Mouse (Mus musculus): Measurements from ENCODE around the gene Ttll8. TPM values are rescaled to one million over a fixed set of nuclear protein-coding genes. Genes with fewer than 3 reads are reported as not detected.

The Ttll8 gene
- polyA plus RNA-seq, 1 experiment from 2014 or later = 0.13 TPM

DNA sequence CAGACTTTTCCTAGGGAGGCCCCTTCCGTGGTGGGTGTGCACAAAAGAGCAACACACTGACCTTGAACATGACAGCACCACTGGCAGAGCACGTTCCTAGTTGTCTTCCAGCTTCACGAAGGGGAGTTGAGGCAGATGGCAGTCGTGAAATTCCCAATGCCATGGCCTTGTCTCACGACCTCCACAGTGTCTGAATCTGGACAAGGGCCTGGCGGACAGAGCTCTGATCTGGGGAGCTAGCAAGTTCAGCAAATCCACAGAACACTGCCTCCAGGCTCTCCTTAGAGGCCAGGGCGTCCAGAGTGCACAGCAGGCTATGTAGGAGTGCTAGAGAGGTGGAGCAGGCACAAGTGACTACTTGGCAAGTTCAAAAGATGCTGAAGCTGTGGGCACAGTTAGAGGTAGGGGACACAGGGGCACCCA lies 87.3 kb downstream of the Ttll8 start:
- 61% methylated on average over 7 of the region's 7 CpGs for WGBS
- peaks cover 16% of the 10 kb centered on the region for H3K4me1 ChIP-seq (ENCODE audit: control insufficient read depth, insufficient read depth, low read depth, low read length)
- no peaks in the 10 kb centered on the region for H3K27me3 ChIP-seq (replicated peaks; ENCODE audit: control insufficient read depth, insufficient read depth, low read length)
- no peak overlapping the region for H3K9ac ChIP-seq (ENCODE audit: low read depth, low read length)
- no peaks in the 10 kb centered on the region for H3K9me3 ChIP-seq (ENCODE audit: control insufficient read depth, low read length)
- H3K27ac ChIP-seq (ENCODE audit: low read depth, low read length) = peak overlapping the region; percentile 54; the same call in 1 of the 2 replicates
- H3K4me2 ChIP-seq (ENCODE audit: low read length) = no peak overlapping the region
- ATAC-seq = no peak
- peaks cover 16% of the 10 kb centered on the region for H3K36me3 ChIP-seq (ENCODE audit: control insufficient read depth, insufficient read depth, low read length)
- no peak overlapping the region for H3K4me3 ChIP-seq (ENCODE audit: low read length)

DNA sequence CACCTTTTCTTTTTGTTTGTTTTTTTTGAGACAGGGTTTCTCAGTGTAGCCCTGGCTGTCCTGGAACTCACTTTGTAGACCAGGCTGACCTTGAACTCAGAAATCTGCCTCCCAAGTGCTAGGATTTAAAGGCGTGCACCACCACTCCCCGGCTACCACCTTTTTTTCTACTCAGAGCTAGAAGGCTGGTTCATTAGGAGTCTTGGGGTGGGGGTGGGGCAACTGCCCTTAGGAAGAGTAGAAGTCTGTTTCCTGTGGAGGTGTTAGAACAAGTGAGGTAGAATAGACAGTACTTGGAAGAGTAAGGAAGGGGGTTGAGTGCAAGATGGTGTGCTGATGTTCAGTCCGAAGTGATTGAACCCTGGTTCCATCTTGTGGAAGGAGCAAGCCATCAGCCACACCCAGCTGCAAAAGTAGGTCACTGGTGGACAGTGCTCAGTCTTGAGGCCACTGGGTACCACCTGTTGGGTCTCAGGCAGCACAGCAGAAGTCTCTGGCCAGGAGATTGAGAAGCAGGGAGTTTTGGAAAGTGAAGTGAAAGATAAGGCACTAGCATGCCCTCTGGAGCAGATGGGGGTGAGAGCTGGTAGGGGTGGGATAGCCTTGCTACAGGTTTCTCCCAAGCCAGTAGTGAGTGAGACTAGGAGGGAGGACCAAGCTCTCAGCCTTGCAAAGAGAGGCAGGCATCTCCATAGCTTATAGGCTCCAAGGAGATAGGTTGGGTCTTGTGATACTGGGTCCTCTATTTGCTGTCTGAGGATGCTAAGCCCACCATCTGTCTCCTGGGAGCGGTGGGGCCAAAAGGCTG lies 88.1 kb downstream of the Ttll8 start:
- peaks cover 16% of the 10 kb centered on the region for H3K36me3 ChIP-seq (ENCODE audit: control insufficient read depth, insufficient read depth, low read length)
- no peak overlapping the region for H3K4me2 ChIP-seq (ENCODE audit: low read length)
- no peak overlapping the region for H3K4me3 ChIP-seq (ENCODE audit: low read length)
- no peak for ATAC-seq
- no peaks in the 10 kb centered on the region for H3K9me3 ChIP-seq (ENCODE audit: control insufficient read depth, low read length)
- H3K27me3 ChIP-seq (replicated peaks; ENCODE audit: control insufficient read depth, insufficient read depth, low read length) = no peaks in the 10 kb centered on the region
- WGBS = 89% methylated on average over 4 of the region's 4 CpGs
- H3K27ac ChIP-seq (ENCODE audit: low read depth, low read length) = no peak overlapping the region
- peaks cover 21% of the 10 kb centered on the region for H3K4me1 ChIP-seq (ENCODE audit: control insufficient read depth, insufficient read depth, low read depth, low read length)
- no peak overlapping the region for H3K9ac ChIP-seq (ENCODE audit: low read depth, low read length)

DNA sequence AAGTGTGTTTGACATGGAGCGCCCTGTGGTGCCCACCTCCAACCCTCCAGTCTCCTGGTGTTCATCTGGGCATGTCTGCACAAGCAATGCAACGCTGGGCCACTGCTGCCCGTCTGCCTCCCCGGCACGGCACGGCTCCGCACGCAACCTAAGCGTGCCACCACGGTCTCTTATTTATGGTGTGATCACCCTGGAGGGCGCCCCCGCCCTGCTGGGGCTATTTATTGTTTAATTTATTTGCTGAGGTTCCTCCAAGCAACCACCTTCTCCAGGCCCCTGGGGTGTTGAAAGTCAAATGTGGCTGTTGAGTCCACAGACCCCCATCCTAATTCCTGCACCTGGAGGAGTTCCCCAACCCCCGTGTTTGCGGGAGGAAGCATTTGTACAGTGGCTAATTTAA lies 89.2 kb downstream of the Ttll8 start:
- H3K4me2 ChIP-seq (ENCODE audit: low read length) = peak overlapping the region; percentile 90
- H3K27me3 ChIP-seq (replicated peaks; ENCODE audit: control insufficient read depth, insufficient read depth, low read length) = no peaks in the 10 kb centered on the region
- 93% methylated on average over 14 of the region's 14 CpGs for WGBS
- peaks cover 21% of the 10 kb centered on the region for H3K4me1 ChIP-seq (ENCODE audit: control insufficient read depth, insufficient read depth, low read depth, low read length)
- H3K4me3 ChIP-seq (ENCODE audit: low read length) = no peak overlapping the region; the same call in 1 of the 2 replicates
- H3K9me3 ChIP-seq (ENCODE audit: control insufficient read depth, low read length) = no peaks in the 10 kb centered on the region
- no peak overlapping the region for H3K27ac ChIP-seq (ENCODE audit: low read depth, low read length)
- H3K9ac ChIP-seq (ENCODE audit: low read depth, low read length) = no peak overlapping the region
- peaks cover 16% of the 10 kb centered on the region for H3K36me3 ChIP-seq (ENCODE audit: control insufficient read depth, insufficient read depth, low read length)
- no peak for ATAC-seq

DNA sequence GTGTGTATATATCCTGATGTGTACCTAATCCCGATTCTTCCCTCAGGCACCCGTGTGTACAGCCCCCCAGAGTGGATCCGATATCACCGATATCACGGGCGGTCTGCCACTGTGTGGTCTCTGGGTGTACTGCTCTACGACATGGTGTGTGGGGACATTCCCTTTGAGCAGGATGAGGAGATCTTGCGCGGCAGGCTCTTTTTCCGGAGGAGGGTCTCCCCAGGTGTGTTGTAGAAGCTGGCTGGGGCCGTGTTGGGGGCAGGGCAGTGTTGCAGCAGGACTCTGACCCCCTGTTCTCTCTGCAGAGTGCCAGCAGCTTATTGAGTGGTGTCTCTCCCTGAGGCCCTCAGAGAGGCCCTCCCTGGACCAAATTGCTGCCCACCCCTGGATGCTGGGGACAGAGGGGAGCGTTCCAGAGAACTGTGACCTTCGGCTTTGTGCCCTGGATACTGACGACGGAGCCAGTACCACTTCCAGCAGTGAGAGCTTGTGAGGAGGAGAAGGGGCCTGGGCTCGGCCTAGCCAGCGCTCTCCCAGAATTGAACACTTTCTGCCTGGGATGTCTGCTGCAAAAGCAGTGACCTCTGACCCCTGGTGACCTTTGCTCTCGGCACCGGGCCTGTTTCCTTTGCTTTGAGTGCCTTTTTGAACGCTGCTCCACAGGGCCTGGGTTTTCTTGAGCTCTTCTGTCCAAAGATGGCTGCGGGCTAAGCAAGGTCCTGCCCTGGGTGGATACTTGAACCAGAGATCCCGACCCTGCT lies 89.8 kb downstream of the Ttll8 start:
- H3K4me3 ChIP-seq (ENCODE audit: low read length) = peak overlapping the region; percentile 97
- peak overlapping the region; percentile 96 for H3K9ac ChIP-seq (ENCODE audit: low read depth, low read length)
- peak; percentile 18 for ATAC-seq
- H3K4me2 ChIP-seq (ENCODE audit: low read length) = peak overlapping the region; percentile 90
- peak overlapping the region; percentile 97 for H3K27ac ChIP-seq (ENCODE audit: low read depth, low read length)
- 36% methylated on average over 22 of the region's 22 CpGs for WGBS
- no peaks in the 10 kb centered on the region for H3K9me3 ChIP-seq (ENCODE audit: control insufficient read depth, low read length)
- peaks cover 21% of the 10 kb centered on the region for H3K4me1 ChIP-seq (ENCODE audit: control insufficient read depth, insufficient read depth, low read depth, low read length)
- peaks cover 16% of the 10 kb centered on the region for H3K36me3 ChIP-seq (ENCODE audit: control insufficient read depth, insufficient read depth, low read length)
- no peaks in the 10 kb centered on the region for H3K27me3 ChIP-seq (replicated peaks; ENCODE audit: control insufficient read depth, insufficient read depth, low read length)

DNA sequence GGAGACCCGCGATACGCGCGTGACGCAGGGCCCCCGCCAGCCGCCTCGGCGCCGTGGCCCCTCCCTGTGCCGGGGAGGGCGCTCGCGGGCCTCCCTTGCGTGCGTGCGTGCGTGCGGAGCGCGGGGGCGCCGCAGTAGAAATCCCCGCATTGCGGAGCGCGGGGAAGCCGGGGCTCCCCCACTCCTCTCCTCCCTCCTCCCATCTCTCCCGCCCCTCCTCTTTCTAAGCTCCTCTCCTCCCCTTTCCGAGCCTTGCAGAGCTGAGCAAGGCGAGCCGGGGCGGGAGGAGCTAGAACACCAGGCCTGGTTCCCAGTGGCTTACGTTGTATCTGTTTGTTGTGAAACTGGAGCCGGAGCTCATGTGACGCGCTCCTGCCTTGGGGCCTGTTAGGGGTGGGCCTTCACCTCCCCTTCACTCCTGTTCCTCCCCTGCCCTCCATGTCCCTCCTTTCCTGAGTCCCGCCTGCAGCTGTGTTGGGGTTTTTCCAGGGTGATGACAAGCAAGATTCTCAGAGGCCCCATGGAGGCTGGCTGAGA lies 90.5 kb downstream of the Ttll8 start:
- H3K9ac ChIP-seq (ENCODE audit: low read depth, low read length) = peak overlapping the region; percentile 96
- no peaks in the 10 kb centered on the region for H3K27me3 ChIP-seq (replicated peaks; ENCODE audit: control insufficient read depth, insufficient read depth, low read length)
- no peaks in the 10 kb centered on the region for H3K9me3 ChIP-seq (ENCODE audit: control insufficient read depth, low read length)
- H3K4me1 ChIP-seq (ENCODE audit: control insufficient read depth, insufficient read depth, low read depth, low read length) = peaks cover 21% of the 10 kb centered on the region
- H3K36me3 ChIP-seq (ENCODE audit: control insufficient read depth, insufficient read depth, low read length) = peaks cover 16% of the 10 kb centered on the region
- H3K27ac ChIP-seq (ENCODE audit: low read depth, low read length) = peak overlapping the region; percentile 97
- H3K4me3 ChIP-seq (ENCODE audit: low read length) = peak overlapping the region; percentile 97
- 1% methylated on average over 20 of the region's 39 CpGs for WGBS
- peak; percentile 72 for ATAC-seq
- peak overlapping the region; percentile 90 for H3K4me2 ChIP-seq (ENCODE audit: low read length)

DNA sequence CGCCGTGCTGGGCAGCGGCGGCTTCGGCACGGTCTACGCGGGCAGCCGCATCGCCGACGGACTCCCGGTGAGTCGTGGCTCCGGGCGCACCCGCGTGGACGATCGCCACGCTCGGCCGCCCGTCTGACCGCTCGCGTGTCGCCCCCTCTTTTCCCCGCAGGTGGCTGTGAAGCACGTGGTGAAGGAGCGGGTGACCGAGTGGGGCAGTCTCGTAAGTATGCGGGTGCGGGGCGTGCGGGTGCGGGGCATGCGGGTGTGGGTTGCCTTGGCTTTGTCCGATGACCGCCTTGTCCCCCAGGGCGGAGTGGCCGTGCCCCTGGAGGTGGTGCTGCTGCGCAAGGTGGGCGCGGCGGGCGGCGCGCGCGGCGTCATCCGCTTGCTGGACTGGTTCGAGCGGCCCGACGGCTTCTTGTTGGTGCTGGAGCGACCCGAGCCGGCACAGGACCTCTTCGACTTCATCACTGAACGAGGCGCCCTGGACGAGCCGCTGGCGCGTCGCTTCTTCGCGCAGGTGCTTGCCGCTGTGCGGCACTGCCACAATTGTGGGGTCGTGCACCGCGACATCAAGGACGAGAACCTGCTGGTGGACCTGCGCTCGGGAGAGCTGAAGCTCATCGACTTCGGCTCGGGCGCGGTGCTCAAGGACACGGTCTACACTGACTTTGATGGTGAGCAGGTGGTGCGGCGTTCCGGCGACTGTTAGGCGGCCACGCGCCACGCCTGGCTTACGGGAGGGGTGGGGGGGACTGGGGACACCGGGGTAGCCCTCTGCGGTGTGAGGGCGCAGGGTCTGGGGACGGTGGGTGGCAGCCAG lies 91.1 kb downstream of the Ttll8 start:
- ATAC-seq = peak; percentile 0; the same call in 1 of the 2 replicates
- peaks cover 16% of the 10 kb centered on the region for H3K36me3 ChIP-seq (ENCODE audit: control insufficient read depth, insufficient read depth, low read length)
- peak overlapping the region; percentile 90 for H3K4me2 ChIP-seq (ENCODE audit: low read length)
- peaks cover 21% of the 10 kb centered on the region for H3K4me1 ChIP-seq (ENCODE audit: control insufficient read depth, insufficient read depth, low read depth, low read length)
- WGBS = under 1% methylated on average over 90 of the region's 98 CpGs
- peak overlapping the region; percentile 97 for H3K4me3 ChIP-seq (ENCODE audit: low read length)
- no peaks in the 10 kb centered on the region for H3K9me3 ChIP-seq (ENCODE audit: control insufficient read depth, low read length)
- peak overlapping the region; percentile 96 for H3K9ac ChIP-seq (ENCODE audit: low read depth, low read length)
- H3K27me3 ChIP-seq (replicated peaks; ENCODE audit: control insufficient read depth, insufficient read depth, low read length) = no peaks in the 10 kb centered on the region
- H3K27ac ChIP-seq (ENCODE audit: low read depth, low read length) = peak overlapping the region; percentile 97

DNA sequence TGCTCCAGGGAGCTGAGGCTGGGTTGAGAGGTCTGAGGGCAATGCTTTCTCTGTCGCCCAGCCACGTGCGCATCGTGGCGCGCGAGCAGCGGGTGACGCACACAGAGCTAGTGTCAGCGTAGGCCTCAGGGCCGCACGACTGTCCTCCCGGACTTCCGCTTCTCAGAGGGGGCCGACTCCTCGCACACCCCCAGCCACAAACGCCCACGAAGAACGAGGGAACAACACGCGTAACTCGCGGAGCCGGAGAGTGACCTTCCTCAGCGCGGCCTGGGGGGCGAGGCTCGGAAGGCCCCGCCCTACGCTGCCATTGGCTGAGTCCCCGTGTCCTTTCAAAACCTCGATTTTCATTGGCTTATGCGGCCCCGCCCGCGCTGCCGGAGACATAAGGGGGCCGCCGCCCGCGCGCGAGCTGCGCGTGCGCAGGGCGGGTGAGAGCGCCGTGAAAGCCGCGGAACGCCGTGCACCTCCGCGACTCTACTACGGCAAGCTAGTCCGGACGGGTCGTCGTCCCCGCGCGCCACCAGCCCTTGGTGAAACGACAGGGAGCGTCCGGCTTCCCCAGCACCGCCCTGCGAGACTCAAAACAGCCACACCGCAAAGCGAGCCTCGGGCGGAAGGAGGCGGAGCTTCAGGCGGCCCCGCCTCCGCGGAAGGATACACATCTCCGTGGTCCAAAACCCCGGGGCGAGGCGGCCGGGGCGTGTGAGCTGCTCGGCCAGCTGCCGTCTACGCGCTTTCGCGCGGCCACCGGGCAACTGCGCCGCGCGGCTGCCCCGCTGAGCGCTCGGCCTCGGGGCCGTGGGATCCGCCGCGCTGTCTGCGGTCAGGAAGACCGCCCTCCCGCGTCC lies 92.2 kb downstream of the Ttll8 start, which contains the start of gene Pim3:
TSS of gene Pim3 (plus strand) at position 415 of the 851 bp plus-strand sequence.
- peak within 1 kb of the TSS; percentile 96 for H3K9ac ChIP-seq (ENCODE audit: low read depth, low read length)
- H3K9me3 ChIP-seq (ENCODE audit: control insufficient read depth, low read length) = no peaks in the 10 kb centered on the region
- H3K4me1 ChIP-seq (ENCODE audit: control insufficient read depth, insufficient read depth, low read depth, low read length) = peaks cover 21% of the 10 kb centered on the region
- H3K27me3 ChIP-seq (replicated peaks; ENCODE audit: control insufficient read depth, insufficient read depth, low read length) = no peaks in the 10 kb centered on the region
- WGBS = under 1% methylated on average over 104 of the region's 107 CpGs
- peak within 1 kb of the TSS; percentile 90 for H3K4me2 ChIP-seq (ENCODE audit: low read length)
- peak within 1 kb of the TSS; percentile 97 for H3K27ac ChIP-seq (ENCODE audit: low read depth, low read length)
- peaks cover 16% of the 10 kb centered on the region for H3K36me3 ChIP-seq (ENCODE audit: control insufficient read depth, insufficient read depth, low read length)
- ATAC-seq = peak; percentile 88
- H3K4me3 ChIP-seq (ENCODE audit: low read length) = peak within 1 kb of the TSS; percentile 97

DNA sequence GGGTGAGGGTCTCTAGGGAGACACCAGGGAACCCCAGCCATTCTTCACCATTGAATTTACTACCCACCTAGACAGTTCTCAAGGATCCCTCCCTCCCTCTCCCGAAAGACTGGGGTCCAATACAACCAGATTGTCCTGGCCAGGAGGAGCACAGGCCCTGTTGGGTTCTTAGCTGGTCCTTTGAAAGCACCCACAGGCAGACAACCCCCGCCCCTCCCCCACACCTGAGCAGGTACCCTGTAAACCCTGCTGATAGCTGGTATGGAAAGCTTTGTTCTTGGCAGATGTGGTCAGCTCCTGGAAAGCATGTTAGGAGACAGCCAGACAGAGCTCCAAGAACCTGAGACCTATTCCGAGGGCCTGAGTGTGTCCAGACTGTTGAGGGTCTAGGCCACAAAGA lies 93.4 kb downstream of the Ttll8 start:
- H3K9me3 ChIP-seq (ENCODE audit: control insufficient read depth, low read length) = no peaks in the 10 kb centered on the region
- H3K27me3 ChIP-seq (replicated peaks; ENCODE audit: control insufficient read depth, insufficient read depth, low read length) = no peaks in the 10 kb centered on the region
- no peak overlapping the region for H3K4me2 ChIP-seq (ENCODE audit: low read length)
- no peak overlapping the region for H3K4me3 ChIP-seq (ENCODE audit: low read length)
- ATAC-seq = no peak
- H3K27ac ChIP-seq (ENCODE audit: low read depth, low read length) = no peak overlapping the region
- no peak overlapping the region for H3K9ac ChIP-seq (ENCODE audit: low read depth, low read length)
- H3K36me3 ChIP-seq (ENCODE audit: control insufficient read depth, insufficient read depth, low read length) = peaks cover 10% of the 10 kb centered on the region
- WGBS = 91% methylated on average over 3 of the region's 3 CpGs
- H3K4me1 ChIP-seq (ENCODE audit: control insufficient read depth, insufficient read depth, low read depth, low read length) = peaks cover 21% of the 10 kb centered on the region
